Mouse (Mus musculus): Measurements from ENCODE around the gene Olfr16. TPM values are rescaled to one million over a fixed set of nuclear protein-coding genes. Genes with fewer than 3 reads are reported as not detected.

The Olfr16 gene
- not detected for polyA plus RNA-seq (2014; fragmentation: Illumina TruSeq; extraction: RNeasy Lipid Tissue Mini Kit (QIAGEN cat#74804); ENCODE audit: low read depth, low replicate concordance)

DNA sequence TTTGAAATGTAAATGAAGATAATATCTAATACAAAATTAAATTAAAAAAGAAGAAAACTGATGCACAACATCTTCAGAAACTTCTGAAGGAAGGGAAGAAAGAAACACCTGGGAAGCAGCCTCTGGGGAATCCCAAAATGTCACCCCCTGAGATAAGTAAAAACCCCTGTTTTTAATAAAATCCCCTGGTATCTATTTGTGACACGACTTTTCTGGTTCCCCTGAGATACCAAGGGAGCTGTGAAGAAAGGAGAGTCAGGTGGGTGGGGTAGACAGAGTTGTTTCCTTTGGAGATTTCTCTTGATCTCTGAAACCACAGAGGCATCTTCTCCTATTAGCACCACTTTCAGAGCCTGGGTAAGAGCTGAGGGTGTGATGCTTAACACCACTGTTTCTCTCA lies at the start of gene Olfr16:
Gene Olfr16, plus strand, starts transcription at position 250 of the 400 bp plus-strand sequence.

Other genes with a start within 250 kb of the Olfr16 start
- not detected for gene Apcs, start 55.4 kb upstream of the Olfr16 start, polyA plus RNA-seq (2014; fragmentation: Illumina TruSeq; extraction: RNeasy Lipid Tissue Mini Kit (QIAGEN cat#74804); ENCODE audit: low read depth, low replicate concordance)
- gene Olfr1408, start 187.0 kb downstream of the Olfr16 start, polyA plus RNA-seq (2014; fragmentation: Illumina TruSeq; extraction: RNeasy Lipid Tissue Mini Kit (QIAGEN cat#74804); ENCODE audit: low read depth, low replicate concordance) = not detected
- gene Olfr1406, start 240.2 kb downstream of the Olfr16 start, polyA plus RNA-seq (2014; fragmentation: Illumina TruSeq; extraction: RNeasy Lipid Tissue Mini Kit (QIAGEN cat#74804); ENCODE audit: low read depth, low replicate concordance) = not detected
- gene Olfr218, start 247.4 kb downstream of the Olfr16 start, polyA plus RNA-seq (2014; fragmentation: Illumina TruSeq; extraction: RNeasy Lipid Tissue Mini Kit (QIAGEN cat#74804); ENCODE audit: low read depth, low replicate concordance) = not detected